Mouse (Mus musculus): ENCODE results near the gene Cd300lg. TPM values are rescaled to one million over a fixed set of nuclear protein-coding genes. Genes with fewer than 3 reads are reported as not detected.
A peak's percentile ranks its signal among the peaks of the same experiment; 100 is the strongest.

The Cd300lg gene
- total RNA-seq, 2 experiments from 2014 or later: 0.32 TPM; not detected in 1

DNA sequence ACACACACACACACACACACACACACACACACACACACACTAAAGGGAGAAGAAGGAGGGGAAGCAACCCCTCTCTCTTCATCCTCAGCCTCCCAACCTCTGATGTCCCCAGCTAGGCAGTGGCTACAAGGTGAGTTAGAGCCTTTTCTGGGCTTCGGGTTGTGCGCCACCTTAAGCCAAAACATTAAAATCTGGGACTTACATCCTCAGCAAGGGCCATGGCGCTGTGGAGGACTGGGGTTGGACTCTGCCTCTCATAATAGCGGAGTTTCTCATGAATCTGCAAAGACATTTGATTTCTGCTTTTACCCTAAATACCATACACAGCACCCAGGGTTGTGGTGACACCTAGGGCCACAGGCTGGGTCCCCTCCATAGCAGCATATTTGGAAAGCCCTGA is 16.4 kb upstream of the Cd300lg start:
- intact Hi-C loops (cut with DNase I): no loop called here
- DNase-seq (ENCODE audit: low spot score in 2 of 2): no peak

DNA sequence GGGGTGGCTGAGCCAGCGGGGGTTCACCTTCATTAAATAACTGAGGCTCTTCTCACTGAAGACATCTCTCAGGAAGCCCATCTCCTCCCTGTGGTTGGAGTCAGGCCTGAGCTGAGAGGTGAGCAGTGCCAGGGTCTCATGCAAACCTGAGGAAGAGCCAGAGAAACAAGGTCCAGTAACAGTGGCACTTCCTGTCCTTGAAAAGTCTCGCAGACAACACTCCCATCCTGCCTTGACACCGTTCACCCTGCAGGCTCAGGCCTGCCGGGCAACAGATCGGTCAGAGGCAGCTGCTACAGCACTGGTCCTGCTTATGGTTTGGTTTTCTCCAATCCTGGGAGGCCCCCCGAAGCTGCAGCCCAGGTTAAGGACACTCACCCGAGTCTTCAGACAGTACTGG is 16.0 kb upstream of the Cd300lg start:
- intact Hi-C loops (cut with DNase I): no loop called here
- no peak for DNase-seq (ENCODE audit: low spot score in 2 of 2)

DNA sequence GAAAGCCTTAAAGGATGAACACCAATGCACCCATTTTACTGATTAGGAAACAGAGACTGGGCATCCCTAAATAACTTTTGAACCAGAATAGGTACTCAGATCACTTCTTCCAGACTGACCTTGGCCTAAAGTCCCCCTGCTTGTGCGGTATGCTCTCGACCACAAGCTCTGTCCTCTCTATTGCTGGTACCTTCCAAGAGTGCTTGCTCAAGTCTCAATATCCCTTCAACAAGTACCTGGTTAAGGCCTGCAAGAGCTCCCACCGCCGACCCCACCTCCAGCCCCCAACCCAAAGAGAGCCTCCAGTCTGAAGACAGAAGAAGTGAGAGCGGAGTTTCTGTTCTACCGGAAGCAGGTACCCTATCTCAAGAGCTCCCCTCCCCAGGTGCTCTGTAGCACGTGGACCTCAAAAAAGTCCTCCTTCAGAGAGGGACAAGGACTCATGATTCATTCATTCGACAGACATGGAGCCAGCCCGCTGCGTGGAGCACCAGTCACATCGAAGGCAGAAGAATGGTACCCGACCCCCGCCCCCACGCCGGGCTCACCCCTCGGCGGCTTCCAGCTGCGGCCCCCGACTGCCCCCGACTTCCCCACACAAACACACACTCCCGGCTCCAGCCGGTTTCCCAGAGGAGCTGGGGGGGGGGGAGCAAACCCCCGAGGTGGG is 15.2 kb upstream of the Cd300lg start:
- intact Hi-C loops (cut with DNase I): loop anchor here (2.0 kb wide), 1 partner anchor 33 kb away; no protein-coding TSS in a partner anchor
- DNase-seq (ENCODE audit: low spot score in 2 of 2): peak in 1 of 2 experiments; percentile 23

DNA sequence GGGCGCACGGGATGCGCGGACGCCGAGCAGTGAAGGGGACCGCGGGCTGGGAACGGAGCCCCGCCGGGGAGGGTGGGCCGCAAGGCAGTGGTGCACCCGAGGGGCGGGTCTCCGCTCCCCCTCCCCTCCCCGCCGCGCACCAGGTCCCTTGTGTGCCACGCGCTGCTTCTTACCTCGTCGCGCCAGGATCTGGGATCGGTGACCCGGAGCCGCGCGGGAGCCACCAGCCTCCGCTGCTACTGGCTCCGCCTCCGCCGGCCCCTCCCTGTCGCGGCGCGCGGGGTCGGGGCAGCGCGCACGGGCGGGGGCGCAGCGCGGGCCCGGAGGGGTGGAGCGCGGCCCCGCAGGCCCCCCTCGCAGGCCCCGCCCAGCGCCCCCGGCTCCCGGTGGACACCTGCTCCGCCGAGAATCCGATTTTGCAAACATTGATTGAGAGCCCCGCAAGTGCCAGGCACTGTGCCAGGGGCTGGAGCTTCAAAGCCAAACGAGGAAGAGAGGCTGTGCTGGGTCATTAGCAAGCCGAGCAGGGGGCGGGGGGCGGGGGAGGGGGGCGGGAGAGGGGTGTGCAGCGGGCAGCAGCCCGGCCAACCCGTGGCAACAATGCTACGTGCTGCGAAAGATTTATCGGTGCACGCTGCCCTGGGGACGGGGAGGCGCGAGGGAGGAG is 14.5 kb upstream of the Cd300lg start:
- intact Hi-C loops (cut with DNase I): loop anchor here (2.0 kb wide), 1 partner anchor 34 kb away; no protein-coding TSS in a partner anchor
- peak; percentile 59 to 79 for DNase-seq (ENCODE audit: low spot score in 2 of 2)

DNA sequence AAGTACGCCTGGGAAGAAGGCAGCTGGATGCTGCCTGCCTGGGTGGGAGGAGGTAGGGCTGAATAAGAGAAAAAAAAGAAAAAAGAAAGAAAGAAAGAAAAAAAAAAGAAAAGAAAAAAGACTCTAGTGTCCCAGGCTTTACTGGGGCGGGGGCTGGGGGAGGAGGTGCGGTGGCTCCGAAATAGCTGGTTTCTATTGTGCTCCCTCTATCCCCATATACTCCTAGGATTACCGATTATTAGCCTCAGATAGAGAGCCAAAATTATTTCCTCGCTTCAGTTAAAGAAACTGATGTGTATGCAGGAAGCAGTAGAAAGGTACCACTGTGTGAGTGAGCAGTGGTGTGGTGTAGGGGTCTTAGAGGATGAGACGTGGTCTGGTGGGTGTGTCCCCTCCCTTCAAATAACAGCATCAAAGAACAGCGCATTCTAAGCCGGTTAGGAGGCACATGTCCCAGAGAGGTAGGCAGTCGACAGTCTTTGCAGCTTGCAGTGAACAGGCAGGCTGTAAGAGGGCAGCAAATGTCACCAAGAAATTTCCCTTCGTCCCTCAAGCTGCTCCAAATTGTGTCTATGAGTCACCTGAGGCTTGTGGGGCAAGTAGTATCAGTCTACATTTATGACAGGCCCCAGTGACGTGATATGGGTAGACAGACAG is 13.8 kb upstream of the Cd300lg start:
- intact Hi-C loops (cut with DNase I): loop anchor here (2.0 kb wide), 1 partner anchor 35 kb away; no protein-coding TSS in a partner anchor
- DNase-seq (ENCODE audit: low spot score in 2 of 2): no peak

DNA sequence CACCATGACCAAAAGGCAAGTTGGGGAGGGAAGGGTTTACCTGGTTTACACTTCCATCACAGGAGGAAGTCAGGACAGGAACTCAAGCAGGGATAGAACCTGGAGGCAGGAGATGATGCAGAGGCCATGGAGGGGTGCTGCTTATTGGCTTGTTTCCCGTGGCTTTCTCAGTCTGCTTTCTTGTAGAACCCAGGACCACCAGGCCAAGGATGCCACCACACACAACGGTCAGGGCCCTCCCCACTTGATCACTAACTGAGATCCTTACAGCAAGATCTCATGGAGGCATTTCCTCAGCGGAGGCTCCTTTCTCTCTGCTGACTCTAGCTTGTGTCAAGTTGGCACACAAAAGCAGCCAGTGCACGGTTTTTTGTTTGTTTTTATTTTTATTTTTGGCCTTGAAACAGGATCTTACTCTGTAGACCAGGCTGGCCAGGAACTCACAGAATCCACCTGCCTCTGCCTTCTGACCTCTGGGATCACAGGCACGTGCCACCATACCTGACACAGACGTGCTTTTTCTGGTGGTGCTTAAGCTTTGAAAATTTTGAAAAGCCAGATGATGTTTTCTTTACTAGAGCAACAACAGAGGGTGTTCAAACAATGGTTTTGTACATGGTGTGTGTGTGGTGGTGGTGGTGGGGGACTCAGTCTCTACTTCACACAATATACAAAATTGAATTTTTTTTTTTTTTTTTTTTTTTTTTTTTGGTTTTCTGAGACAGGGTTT is 13.1 kb upstream of the Cd300lg start, which contains the start of gene Mpp3:
Gene Mpp3, minus strand, starts transcription at position 375 of the 730 bp plus-strand sequence.
- no peak for DNase-seq (ENCODE audit: low spot score in 2 of 2)
- intact Hi-C loops (cut with DNase I): no loop called here

DNA sequence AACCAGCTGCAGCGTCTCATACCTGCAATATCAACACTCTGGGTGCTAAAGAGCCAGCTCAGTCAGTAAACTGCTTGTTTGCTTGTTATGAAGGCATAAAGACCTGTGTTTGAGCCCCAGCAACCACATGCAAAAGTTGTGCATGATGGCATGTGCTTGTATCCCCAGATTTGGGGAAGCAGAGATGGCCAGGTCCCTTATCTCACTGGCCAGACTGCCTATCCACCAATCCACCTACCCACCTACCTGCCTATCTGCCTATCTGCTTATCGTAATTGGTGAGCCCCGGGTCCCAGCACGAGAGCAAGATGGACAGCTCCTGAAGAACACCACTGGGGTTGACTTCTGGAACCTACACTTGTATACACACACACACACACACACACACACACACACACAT is 12.0 kb upstream of the Cd300lg start:
- intact Hi-C loops (cut with DNase I): no loop called here

DNA sequence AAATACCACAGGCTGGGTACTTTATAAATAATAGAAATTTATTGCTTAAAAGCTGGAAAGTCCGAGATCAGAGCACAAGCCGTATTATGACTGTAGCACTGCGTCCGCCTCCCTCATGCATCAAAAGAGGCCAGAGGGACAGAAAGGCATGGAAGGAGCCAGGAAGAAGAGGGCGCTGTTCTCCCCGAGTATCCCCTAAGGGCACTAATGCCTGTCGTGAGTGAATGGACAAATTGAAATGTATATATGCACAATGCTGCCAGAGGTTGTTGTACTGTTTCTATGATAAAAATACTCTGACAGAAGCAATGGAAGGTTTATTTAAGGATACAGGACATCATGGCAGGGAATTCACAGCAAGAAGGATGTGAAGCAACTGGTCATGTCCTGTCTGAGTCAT is 11.3 kb upstream of the Cd300lg start:
- intact Hi-C loops (cut with DNase I): no loop called here
- no peak for DNase-seq (ENCODE audit: low spot score in 2 of 2)

More for the DNA sequence above, 12.0 kb upstream of the Cd300lg start:
- DNase-seq (ENCODE audit: low spot score in 2 of 2): no peak

DNA sequence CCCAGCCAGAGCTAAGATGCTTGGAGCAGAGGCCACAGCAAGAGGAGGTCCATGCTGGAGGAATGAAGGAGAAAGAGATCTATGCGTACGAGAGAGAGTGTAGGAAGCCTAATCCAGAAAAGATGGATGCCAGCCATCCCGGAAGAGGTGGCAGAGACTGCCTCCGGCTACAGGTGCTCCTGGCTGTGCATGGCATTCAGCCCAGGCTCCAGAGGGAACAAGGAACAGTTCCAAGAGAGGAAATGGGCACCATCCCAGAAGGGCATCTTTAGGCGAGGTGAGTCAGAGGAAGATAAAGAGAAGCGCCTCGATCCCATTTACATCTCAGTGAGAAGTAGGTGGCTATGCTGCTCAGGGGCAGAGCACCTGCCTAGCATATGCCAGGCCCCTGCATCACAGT is 10.2 kb upstream of the Cd300lg start:
- intact Hi-C loops (cut with DNase I): no loop called here

DNA sequence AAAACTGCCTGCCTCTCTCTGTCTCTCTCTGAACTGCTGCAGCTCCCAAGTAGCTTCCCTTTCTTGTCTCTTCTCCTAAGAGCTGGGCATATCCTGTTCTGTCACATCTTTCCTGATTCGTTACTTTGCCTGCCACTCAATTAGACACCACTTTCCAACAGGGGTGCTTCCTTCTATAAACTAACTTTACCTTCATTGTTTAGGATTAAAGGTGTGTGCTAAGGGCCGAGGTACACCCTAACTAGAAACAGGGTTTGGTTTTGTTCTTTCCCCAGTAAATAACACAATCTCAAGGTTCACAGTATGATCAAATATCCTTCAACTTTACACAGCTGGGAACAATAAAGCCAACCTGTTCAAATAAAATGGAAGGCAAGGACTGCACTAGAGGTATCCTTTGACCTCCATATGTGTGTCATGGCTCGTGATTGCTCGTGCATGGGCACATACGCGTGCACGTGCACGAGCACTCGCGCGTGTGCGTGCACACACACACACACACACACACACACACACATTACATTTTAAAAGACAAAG is 8.2 kb upstream of the Cd300lg start:
- no peak for DNase-seq (ENCODE audit: low spot score in 2 of 2)
- intact Hi-C loops (cut with DNase I): no loop called here

More for the DNA sequence above, 10.2 kb upstream of the Cd300lg start:
- DNase-seq (ENCODE audit: low spot score in 2 of 2): peak in 1 of 2 experiments; percentile 55

DNA sequence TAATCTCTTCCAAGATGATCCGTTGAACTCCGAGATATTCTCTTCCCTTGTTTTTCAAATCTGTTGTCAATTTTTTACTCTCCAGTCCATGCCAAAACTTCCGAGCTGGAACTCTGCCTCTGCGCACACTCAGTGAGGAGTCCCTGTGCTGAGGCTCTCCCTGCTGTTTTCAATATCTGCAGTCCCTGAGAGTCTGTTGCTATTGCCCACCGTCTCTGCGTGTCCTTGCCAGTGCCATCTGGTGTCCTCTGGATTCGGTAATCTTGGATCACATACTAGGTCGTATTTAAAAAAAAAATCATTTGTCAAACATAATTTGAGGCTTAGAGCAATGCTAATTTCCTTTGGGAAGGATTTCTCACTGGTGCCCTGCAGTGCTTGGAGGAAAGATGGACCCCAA is 6.4 kb upstream of the Cd300lg start:
- DNase-seq (ENCODE audit: low spot score in 2 of 2): no peak
- intact Hi-C loops (cut with DNase I): no loop called here

DNA sequence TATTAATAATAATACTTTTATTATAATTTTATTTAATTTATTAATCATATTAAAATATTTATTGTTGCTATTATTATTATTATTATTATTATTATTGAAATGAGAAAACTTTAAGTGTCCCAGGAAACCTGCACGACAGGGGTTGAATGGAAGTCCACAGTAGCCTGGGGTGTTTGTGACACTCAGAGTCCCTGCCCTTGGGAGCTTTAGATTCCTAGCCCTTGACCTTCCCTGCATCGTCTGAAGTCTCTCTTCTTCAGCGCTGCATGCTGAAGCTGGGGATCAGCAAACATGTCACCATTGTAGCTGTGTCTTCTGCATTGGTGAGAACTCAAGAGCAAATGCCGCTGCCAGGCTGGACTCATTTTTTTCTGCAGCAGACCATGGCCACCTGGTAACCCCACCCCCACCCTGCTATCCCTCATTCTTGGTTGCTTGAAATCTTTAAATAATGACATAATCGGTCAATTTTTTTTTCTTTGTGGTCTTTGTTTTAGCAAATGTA is 5.8 kb upstream of the Cd300lg start:
- DNase-seq (ENCODE audit: low spot score in 2 of 2): no peak
- intact Hi-C loops (cut with DNase I): no loop called here

DNA sequence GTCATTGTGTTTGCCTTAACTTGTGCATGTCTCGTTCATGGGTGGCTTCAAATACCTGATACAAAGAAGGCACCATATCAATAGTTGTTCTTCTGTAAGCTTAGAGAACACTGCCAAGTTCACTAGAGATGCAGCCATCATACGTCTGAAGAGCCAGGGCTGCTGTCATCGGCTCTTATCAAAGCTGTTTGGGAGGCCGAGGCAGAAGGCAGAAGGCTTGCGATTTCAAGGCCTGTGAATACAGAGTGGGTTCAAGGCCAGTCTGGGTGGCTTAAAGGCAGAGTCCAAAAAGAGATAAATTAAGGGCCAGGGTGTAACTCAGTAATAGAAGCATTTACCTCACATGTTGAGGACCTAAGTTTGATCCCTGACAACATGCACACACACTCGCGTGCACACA is 5.0 kb upstream of the Cd300lg start:
- no peak for DNase-seq (ENCODE audit: low spot score in 2 of 2)
- intact Hi-C loops (cut with DNase I): no loop called here

DNA sequence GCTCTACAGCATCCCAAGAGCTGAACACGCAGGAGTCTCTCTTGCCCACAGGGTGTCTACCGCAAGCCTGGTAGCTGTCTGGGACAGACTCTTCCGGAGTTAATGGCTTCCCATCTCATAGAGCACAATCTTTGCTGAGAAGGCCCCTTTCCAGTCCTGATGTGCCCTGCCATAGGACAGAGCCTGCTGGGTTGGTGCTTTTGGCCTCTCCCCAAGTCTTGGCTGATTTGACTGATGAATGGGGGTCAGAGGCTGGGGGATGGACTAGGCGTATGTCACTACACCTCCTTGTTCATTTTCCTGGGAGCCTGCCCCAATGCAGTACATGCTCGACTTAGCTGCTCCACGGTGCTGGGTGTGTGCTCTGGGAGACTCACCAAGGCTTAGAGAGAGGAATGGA is 3.5 kb upstream of the Cd300lg start:
- no peak for DNase-seq (ENCODE audit: low spot score in 2 of 2)
- intact Hi-C loops (cut with DNase I): no loop called here

DNA sequence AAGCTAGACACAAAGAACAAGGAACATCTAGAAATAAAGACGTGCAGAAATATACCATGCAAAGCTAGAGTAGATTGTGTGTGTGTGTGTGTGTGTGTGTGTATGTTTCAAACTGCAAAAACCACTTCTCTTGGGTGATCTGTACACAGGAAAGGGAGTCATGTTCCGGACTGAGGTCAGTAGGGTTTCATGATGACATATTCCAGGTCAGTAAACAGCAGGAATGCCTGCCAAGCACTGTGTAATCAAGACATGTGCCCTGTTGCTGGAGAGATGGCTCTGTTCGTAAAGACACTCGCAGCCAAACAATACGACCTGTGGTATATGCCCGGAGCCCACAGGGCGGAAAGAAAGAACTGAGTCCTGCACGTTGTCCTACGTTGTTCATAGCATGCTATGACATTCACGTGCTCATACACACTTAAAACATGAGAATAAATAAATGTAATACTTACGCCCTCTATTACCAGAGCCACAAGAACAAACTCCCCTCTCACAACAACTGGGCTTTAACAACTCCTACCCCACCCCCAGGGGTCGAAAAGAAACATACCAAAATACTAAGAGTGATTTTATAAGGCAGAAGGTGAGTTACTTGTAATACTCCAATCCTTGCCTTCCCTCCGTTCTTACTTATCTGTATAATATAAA is 1.7 kb upstream of the Cd300lg start:
- no peak for DNase-seq (ENCODE audit: low spot score in 2 of 2)
- intact Hi-C loops (cut with DNase I): loop anchor here (1.0 kb wide), 1 partner anchor 53 kb away; no protein-coding TSS in a partner anchor

DNA sequence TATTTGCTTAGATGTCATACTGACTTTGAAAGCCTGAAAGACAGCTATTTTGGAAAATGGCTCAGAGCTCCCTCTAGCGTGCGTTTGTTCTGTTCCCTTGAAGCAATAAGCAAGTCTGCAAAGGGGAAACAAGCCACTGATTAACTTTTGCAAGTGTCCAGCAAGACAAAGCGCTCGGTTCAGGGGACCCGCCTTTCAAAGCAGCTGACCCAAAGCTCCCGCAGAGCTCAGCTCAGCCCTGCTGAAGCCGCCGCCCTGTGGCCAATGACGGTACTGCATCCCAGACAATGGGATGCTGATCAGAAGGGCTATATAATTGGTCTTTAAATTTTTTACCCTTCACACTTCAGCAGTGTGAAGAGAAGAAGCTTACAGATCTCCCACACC is 1.2 kb upstream of the Cd300lg start:
- intact Hi-C loops (cut with DNase I): loop anchor here (1.0 kb wide), 1 partner anchor 54 kb away; no protein-coding TSS in a partner anchor
- DNase-seq (ENCODE audit: low spot score in 2 of 2): peak; percentile 60 to 68

DNA sequence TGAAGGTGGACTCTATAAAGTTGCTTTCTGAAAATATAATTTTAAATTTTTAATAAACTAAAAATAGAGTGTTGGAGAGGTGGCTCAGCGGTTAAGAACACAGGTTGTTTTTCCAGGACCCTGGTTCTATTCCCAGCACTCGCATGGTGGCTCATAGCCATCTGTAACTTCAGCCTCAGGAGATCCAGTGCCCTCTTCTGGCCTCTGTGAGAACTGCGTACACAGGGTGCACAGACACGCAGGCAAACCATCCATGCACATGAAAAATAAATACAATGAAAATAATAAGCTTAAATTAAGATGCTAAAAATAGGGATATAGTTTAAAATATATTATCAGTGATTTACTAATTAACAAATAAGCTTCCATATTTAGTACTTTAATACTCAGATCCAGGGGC is 663 bp upstream of the Cd300lg start:
- intact Hi-C loops (cut with DNase I): loop anchor here (1.0 kb wide), 1 partner anchor 54 kb away; no protein-coding TSS in a partner anchor
- DNase-seq (ENCODE audit: low spot score in 2 of 2): no peak

DNA sequence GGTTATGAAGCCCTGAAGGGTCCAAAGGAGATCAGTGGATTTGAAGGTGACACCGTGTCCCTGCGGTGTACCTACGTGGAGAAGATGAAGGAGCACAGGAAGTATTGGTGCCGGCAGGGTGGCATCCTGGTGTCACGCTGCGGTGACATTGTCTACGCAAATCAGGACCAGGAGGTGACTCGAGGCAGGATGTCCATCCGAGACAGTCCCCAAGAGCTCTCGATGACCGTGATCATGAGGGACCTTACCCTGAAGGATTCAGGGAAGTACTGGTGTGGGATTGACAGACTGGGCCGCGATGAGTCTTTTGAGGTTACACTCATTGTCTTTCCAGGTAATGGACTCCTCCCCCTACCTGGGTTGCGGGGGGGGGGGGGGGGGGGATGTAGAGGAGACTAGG is 1.7 kb downstream of the Cd300lg start:
- intact Hi-C loops (cut with DNase I): no loop called here
- no peak for DNase-seq (ENCODE audit: low spot score in 2 of 2)

DNA sequence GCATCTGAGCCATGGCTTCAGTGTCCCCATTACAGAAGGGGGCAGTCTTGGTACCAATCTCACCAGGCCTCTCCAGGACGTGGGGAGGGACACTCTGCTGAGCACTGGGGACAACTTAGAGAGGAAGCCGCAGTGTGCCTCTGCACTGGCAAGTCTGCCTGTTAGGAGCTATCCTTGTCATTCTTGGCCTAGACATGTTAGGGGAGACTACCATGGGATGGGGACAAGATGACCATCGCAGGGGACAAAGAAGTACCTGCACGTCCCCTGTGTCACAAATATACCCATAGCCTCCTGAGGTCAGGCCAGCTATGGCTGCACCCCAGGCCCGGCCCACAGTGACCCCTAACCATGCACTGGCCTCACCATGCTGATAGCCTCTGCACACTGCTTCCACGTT is 2.1 kb downstream of the Cd300lg start:
- intact Hi-C loops (cut with DNase I): no loop called here

More for the DNA sequence above, 2.1 kb downstream of the Cd300lg start:
- DNase-seq (ENCODE audit: low spot score in 2 of 2): no peak
